Mouse (Mus musculus): ENCODE results near the gene Angptl3. TPM values are rescaled to one million over a fixed set of nuclear protein-coding genes. Genes with fewer than 3 reads are reported as not detected.

Angptl3 gene
- total RNA-seq, 2 experiments from 2014 or later: 3.2 to 3.7 TPM

Other genes with a start within 250 kb of the Angptl3 start
- gene Kank4, start 213.4 kb upstream of the Angptl3 start, total RNA-seq (2021): under 1 TPM; 0.35 to 0.86 TPM
- gene I0C0044D17Rik, start 207.1 kb upstream of the Angptl3 start, total RNA-seq (2021): not detected
- gene Usp1, start 107.1 kb upstream of the Angptl3 start, total RNA-seq (2021): 10 to 100 TPM; 15.6 to 18.7 TPM
- gene Dock7, start 90.0 kb downstream of the Angptl3 start, total RNA-seq (2021): 10 to 100 TPM in 1 of 2 experiments, 1 to 10 TPM in 1; 9.0 to 11.8 TPM
- gene Atg4c, start 163.0 kb downstream of the Angptl3 start, total RNA-seq (2021): 1 to 10 TPM; 4.6 to 5.5 TPM